Mouse (Mus musculus): Measurements from ENCODE around the gene Alg9. TPM values are rescaled to one million over a fixed set of nuclear protein-coding genes. Genes with fewer than 3 reads are reported as not detected.

Alg9 gene
- polyA plus RNA-seq (2014; fragmentation: Nextera tagmentation; extraction: Ambion mirVana): 33.4 and 40.3 TPM in 2 replicates

- Histone ChIP-seq H3K4me1 (replicated peaks; ENCODE audit: control insufficient read depth, insufficient read depth, low read length) (peaks cover 9% of the 10 kb centered on the region; the same call in 1 of the 2 replicates), H3K9me3 (ENCODE audit: control insufficient read depth, low read length) (no peaks in the 10 kb centered on the region), H3K9ac (ENCODE audit: low read length) (peak within 1 kb of the TSS; percentile 94), H3K4me2 (ENCODE audit: low read depth, low read length, severe bottlenecking) (peak within 1 kb of the TSS; percentile 88), H3K4me3 (ENCODE audit: low read depth, low read length) (peak within 1 kb of the TSS; percentile 91), H3K27ac (ENCODE audit: low read depth, low read length) (peak within 1 kb of the TSS; percentile 70), H3K27me3 (ENCODE audit: control insufficient read depth, insufficient read depth, low read length) (no peaks in the 10 kb centered on the region), H3K36me3 (ENCODE audit: control insufficient read depth, insufficient read depth, low read length) (no peaks in the 10 kb centered on the region)
- peak; percentile 88 for ATAC-seq (replicated peaks; ENCODE audit: low FRiP score)
- peak; percentile 93 for DNase-seq (ENCODE audit: low spot score)
- whole genome bisulfite sequencing: under 1% methylated on average over 37 of the region's 51 CpGs
Measured at GRCm38 (mm10) chr9:50774991-50775612, at the start of gene Alg9, which contains the start of gene 1110032A03Rik. TSS of gene Alg9 (plus strand) at chr9:50775019. TSS of gene 1110032A03Rik (minus strand) at chr9:50775520.

- peaks cover 16% of the 10 kb centered on the region for H3K4me1 ChIP-seq (replicated peaks; ENCODE audit: control insufficient read depth, insufficient read depth, low read length)
Measured at GRCm38 (mm10) chr9:50725921-50726590, 48.8 kb upstream of the Alg9 start.

GRCm38 (mm10) chr9:50727171-50727924, 47.5 kb upstream of the Alg9 start:
- 2% methylated on average over 30 of the region's 30 CpGs for WGBS
- H3K4me3 ChIP-seq (ENCODE audit: low read depth, low read length): peak overlapping the region; percentile 54
- ATAC-seq (replicated peaks; ENCODE audit: low FRiP score) (peak; percentile 32), DNase-seq (ENCODE audit: low spot score) (peak; percentile 63)
- H3K27ac ChIP-seq (ENCODE audit: low read depth, low read length): peak overlapping the region; percentile 64
- no peaks in the 10 kb centered on the region for H3K36me3 ChIP-seq (ENCODE audit: control insufficient read depth, insufficient read depth, low read length)
- H3K4me1 ChIP-seq (replicated peaks; ENCODE audit: control insufficient read depth, insufficient read depth, low read length): peaks cover 15% of the 10 kb centered on the region
- H3K27me3 ChIP-seq (ENCODE audit: control insufficient read depth, insufficient read depth, low read length): no peaks in the 10 kb centered on the region
- no peaks in the 10 kb centered on the region for H3K9me3 ChIP-seq (ENCODE audit: control insufficient read depth, low read length)
- H3K4me2 ChIP-seq (ENCODE audit: low read depth, low read length, severe bottlenecking): peak overlapping the region; percentile 89
- peak overlapping the region; percentile 69 for H3K9ac ChIP-seq (ENCODE audit: low read length)

More at GRCm38 (mm10) chr9:50725921-50726590, 48.8 kb upstream of the Alg9 start:
- WGBS: 28% methylated on average over 8 of the region's 8 CpGs
- H3K9me3 ChIP-seq (ENCODE audit: control insufficient read depth, low read length): no peaks in the 10 kb centered on the region
- H3K36me3 ChIP-seq (ENCODE audit: control insufficient read depth, insufficient read depth, low read length): no peaks in the 10 kb centered on the region
- peak overlapping the region; percentile 0 for H3K27ac ChIP-seq (ENCODE audit: low read depth, low read length)
- H3K4me3 ChIP-seq (ENCODE audit: low read depth, low read length): peak overlapping the region; percentile 9; the same call in 1 of the 2 replicates
- DNase-seq (ENCODE audit: low spot score) (no peak), ATAC-seq (replicated peaks; ENCODE audit: low FRiP score) (no peak)
- H3K27me3 ChIP-seq (ENCODE audit: control insufficient read depth, insufficient read depth, low read length): no peaks in the 10 kb centered on the region
- peak overlapping the region; percentile 89; the same call in 1 of the 2 replicates for H3K4me2 ChIP-seq (ENCODE audit: low read depth, low read length, severe bottlenecking)
- H3K9ac ChIP-seq (ENCODE audit: low read length): peak overlapping the region; percentile 20; the same call in 1 of the 2 replicates

DNA sequence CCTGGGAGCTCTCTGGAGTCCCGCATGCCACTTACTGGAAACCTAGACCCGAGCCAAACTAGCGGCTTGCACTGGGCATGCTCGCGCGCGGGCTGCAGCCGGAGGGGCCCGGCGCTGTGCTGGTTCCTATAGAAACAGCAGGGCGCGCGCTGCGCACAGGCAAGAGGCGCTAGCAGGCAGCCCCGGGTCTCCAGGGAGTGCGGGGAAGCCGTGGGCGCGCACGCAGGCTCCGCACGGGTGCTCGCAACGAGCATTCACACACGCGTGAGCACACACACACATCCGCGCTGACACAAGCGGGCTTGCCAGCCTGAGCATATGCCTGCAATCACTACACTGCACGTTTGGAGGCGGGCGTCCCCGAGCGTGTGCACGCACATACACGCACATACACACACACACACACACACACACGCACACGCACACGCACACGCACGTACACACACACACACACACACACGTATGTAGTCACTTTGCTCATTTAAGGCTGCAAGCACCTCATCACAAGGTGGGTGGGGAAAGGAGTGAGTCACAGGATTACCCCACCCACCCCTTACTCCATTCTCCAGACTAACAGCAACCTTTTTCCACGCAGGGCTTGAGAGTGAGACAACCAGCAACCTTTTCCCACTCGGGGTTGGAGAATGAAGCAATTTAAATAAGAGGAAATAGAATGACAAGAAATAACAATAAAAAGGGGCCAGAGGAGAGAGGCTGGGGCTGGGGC, 46.7 kb upstream of the Alg9 start:
- H3K4me1 ChIP-seq (replicated peaks; ENCODE audit: control insufficient read depth, insufficient read depth, low read length): peaks cover 16% of the 10 kb centered on the region
- WGBS: under 1% methylated on average over 45 of the region's 45 CpGs
- DNase-seq (ENCODE audit: low spot score): peak; percentile 91

DNA sequence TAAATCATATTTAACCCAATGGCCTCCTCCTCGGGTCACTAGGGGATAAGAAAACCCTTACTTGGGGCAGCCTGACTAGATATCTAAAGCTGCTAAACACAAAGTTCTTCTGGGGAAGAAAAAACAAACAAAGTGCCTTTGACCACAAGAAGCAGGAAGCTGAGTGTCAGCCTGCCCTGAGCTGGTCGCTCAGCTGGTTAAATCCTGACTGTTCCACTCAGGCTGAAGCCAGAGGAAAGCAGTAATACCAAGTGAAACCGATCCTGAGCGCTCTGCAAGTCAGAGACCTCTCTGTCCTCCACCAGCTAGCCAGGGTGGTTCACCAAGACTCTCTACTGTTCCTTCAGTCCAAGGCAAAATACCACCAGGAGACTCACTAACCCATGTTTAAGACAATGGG, 45.2 kb upstream of the Alg9 start:
- DNase-seq (ENCODE audit: low spot score): no peak
- Histone ChIP-seq H3K4me2 (ENCODE audit: low read depth, low read length, severe bottlenecking) (no peak overlapping the region), H3K27ac (ENCODE audit: low read depth, low read length) (no peak overlapping the region), H3K36me3 (ENCODE audit: control insufficient read depth, insufficient read depth, low read length) (no peaks in the 10 kb centered on the region), H3K27me3 (ENCODE audit: control insufficient read depth, insufficient read depth, low read length) (no peaks in the 10 kb centered on the region), H3K4me3 (ENCODE audit: low read depth, low read length) (no peak overlapping the region), H3K4me1 (replicated peaks; ENCODE audit: control insufficient read depth, insufficient read depth, low read length) (peaks cover 18% of the 10 kb centered on the region), H3K9ac (ENCODE audit: low read length) (no peak overlapping the region), H3K9me3 (ENCODE audit: control insufficient read depth, low read length) (no peaks in the 10 kb centered on the region)
- 71% methylated on average over 4 of the region's 4 CpGs for WGBS
- no peak for ATAC-seq (replicated peaks; ENCODE audit: low FRiP score)

More for the DNA sequence above, 46.7 kb upstream of the Alg9 start:
- H3K4me3 ChIP-seq (ENCODE audit: low read depth, low read length): peak overlapping the region; percentile 54
- peak overlapping the region; percentile 89 for H3K4me2 ChIP-seq (ENCODE audit: low read depth, low read length, severe bottlenecking)
- peak overlapping the region; percentile 64; the same call in 1 of the 2 replicates for H3K27ac ChIP-seq (ENCODE audit: low read depth, low read length)
- no peaks in the 10 kb centered on the region for H3K27me3 ChIP-seq (ENCODE audit: control insufficient read depth, insufficient read depth, low read length)
- peak overlapping the region; percentile 69 for H3K9ac ChIP-seq (ENCODE audit: low read length)
- H3K9me3 ChIP-seq (ENCODE audit: control insufficient read depth, low read length): no peaks in the 10 kb centered on the region
- ATAC-seq (replicated peaks; ENCODE audit: low FRiP score): peak; percentile 92
- H3K36me3 ChIP-seq (ENCODE audit: control insufficient read depth, insufficient read depth, low read length): no peaks in the 10 kb centered on the region

DNA sequence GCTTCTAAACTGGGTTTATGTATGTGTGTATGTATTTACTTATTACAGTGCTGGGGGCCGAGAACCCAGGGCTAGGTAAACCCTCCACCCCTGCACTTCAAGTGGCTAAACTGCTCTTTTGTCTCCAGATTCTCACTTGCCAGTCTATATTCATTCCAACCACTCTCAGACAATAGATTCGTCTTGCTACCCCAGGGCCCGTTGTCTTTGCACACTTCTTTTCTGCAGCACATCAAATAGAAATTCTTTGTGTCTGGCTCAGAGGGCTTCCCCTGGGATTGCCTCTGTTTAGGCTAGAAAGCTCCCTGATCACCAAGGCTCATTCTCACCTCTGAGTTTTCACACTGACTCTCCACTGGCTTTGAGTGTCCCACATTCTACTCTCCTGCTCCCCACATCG, 42.3 kb upstream of the Alg9 start:
- no peaks in the 10 kb centered on the region for H3K36me3 ChIP-seq (ENCODE audit: control insufficient read depth, insufficient read depth, low read length)
- DNase-seq (ENCODE audit: low spot score): no peak

DNA sequence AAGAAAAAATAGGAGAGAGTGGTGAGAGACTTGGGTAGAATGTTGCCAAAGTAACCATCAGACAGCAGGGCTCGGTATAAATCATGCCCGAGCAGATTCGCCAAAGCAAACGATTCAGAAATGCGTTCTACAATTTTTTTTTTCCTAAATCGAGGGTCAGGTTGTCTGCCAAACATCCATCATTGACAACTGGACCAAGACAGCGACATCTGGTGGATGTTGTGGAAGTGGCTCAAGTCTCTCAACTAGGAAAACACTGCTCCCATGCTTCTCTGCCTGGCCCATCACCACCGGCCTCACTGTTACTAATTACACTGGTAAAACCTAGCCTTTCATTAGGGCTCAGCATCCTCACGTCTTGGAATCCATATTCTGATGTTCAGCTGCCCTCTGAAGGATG, 39.8 kb upstream of the Alg9 start:
- Histone ChIP-seq H3K9ac (ENCODE audit: low read length) (no peak overlapping the region), H3K4me2 (ENCODE audit: low read depth, low read length, severe bottlenecking) (no peak overlapping the region), H3K27me3 (ENCODE audit: control insufficient read depth, insufficient read depth, low read length) (no peaks in the 10 kb centered on the region; the same call in 1 of the 2 replicates), H3K27ac (ENCODE audit: low read depth, low read length) (no peak overlapping the region), H3K36me3 (ENCODE audit: control insufficient read depth, insufficient read depth, low read length) (no peaks in the 10 kb centered on the region), H3K9me3 (ENCODE audit: control insufficient read depth, low read length) (no peaks in the 10 kb centered on the region), H3K4me1 (replicated peaks; ENCODE audit: control insufficient read depth, insufficient read depth, low read length) (peaks cover 7% of the 10 kb centered on the region; the same call in 1 of the 2 replicates), H3K4me3 (ENCODE audit: low read depth, low read length) (no peak overlapping the region)
- WGBS: 9% methylated on average over 9 of the region's 9 CpGs
- ATAC-seq (replicated peaks; ENCODE audit: low FRiP score) (no peak), DNase-seq (ENCODE audit: low spot score) (peak; percentile 72)

More for the DNA sequence above, 42.3 kb upstream of the Alg9 start:
- peak overlapping the region; percentile 26; the same call in 1 of the 2 replicates for H3K27ac ChIP-seq (ENCODE audit: low read depth, low read length)
- no peaks in the 10 kb centered on the region; the same call in 1 of the 2 replicates for H3K27me3 ChIP-seq (ENCODE audit: control insufficient read depth, insufficient read depth, low read length)
- no peak for ATAC-seq (replicated peaks; ENCODE audit: low FRiP score)
- no peaks in the 10 kb centered on the region for H3K9me3 ChIP-seq (ENCODE audit: control insufficient read depth, low read length)
- 14% methylated on average over 4 of the region's 4 CpGs for WGBS
- H3K4me3 ChIP-seq (ENCODE audit: low read depth, low read length): no peak overlapping the region
- no peak overlapping the region for H3K4me2 ChIP-seq (ENCODE audit: low read depth, low read length, severe bottlenecking)
- H3K4me1 ChIP-seq (replicated peaks; ENCODE audit: control insufficient read depth, insufficient read depth, low read length): peaks cover 5% of the 10 kb centered on the region; the same call in 1 of the 2 replicates
- H3K9ac ChIP-seq (ENCODE audit: low read length): no peak overlapping the region

Data from forebrain, embryonic 11.5 days (tissue).